Mouse (Mus musculus): ENCODE data around the gene Pak1.
A peak's percentile ranks its signal among the peaks of the same experiment; 100 is the strongest.

The Pak1 gene

GRCm38 (mm10) chr7:97788190-97788668 is at the start of gene Pak1:
Gene Pak1 (plus strand): TSS chr7:97788541.
- peak; percentile 82 for DNase-seq (ENCODE audit: low read depth)

- no peak for DNase-seq (ENCODE audit: low read depth)
These were observed 47.4 kb upstream of the Pak1 start for GRCm38 (mm10) chr7:97740948-97741347.

GRCm38 (mm10) chr7:97741756-97742291 is 46.5 kb upstream of the Pak1 start:
- DNase-seq (ENCODE audit: low read depth), result no peak

- DNase-seq (ENCODE audit: low read depth), result peak; percentile 85
These were observed 43.0 kb upstream of the Pak1 start for GRCm38 (mm10) chr7:97745299-97745698.

GRCm38 (mm10) chr7:97747176-97747707 is 41.1 kb upstream of the Pak1 start:
- DNase-seq (ENCODE audit: low read depth), result no peak

- DNase-seq (ENCODE audit: low read depth), result peak; percentile 85
These were observed 40.4 kb upstream of the Pak1 start for GRCm38 (mm10) chr7:97747787-97748497.

- DNase-seq (ENCODE audit: low read depth), result peak; percentile 77
These were observed 39.7 kb upstream of the Pak1 start for GRCm38 (mm10) chr7:97748527-97749206.

GRCm38 (mm10) chr7:97749207-97750190 is 38.8 kb upstream of the Pak1 start:
- peak; percentile 82 for DNase-seq (ENCODE audit: low read depth)

- DNase-seq (ENCODE audit: low read depth), result no peak
These were observed 31.1 kb upstream of the Pak1 start for GRCm38 (mm10) chr7:97756967-97757881.

- no peak for DNase-seq (ENCODE audit: low read depth)
These were observed 23.8 kb upstream of the Pak1 start for GRCm38 (mm10) chr7:97764591-97764990.

- DNase-seq (ENCODE audit: low read depth), result no peak
These were observed 23.0 kb upstream of the Pak1 start for GRCm38 (mm10) chr7:97765181-97765962.

GRCm38 (mm10) chr7:97765963-97766347 is 22.4 kb upstream of the Pak1 start:
- no peak for DNase-seq (ENCODE audit: low read depth)

- DNase-seq (ENCODE audit: low read depth), result no peak
These were observed 21.8 kb upstream of the Pak1 start for GRCm38 (mm10) chr7:97766406-97767166.

- DNase-seq (ENCODE audit: low read depth), result no peak
These were observed 20.5 kb upstream of the Pak1 start for GRCm38 (mm10) chr7:97767841-97768240.

- DNase-seq (ENCODE audit: low read depth), result no peak
These were observed 19.3 kb upstream of the Pak1 start for GRCm38 (mm10) chr7:97769020-97769419.

- DNase-seq (ENCODE audit: low read depth), result no peak
These were observed 17.3 kb upstream of the Pak1 start for GRCm38 (mm10) chr7:97770841-97771620.

- DNase-seq (ENCODE audit: low read depth), result no peak
These were observed 13.0 kb upstream of the Pak1 start for GRCm38 (mm10) chr7:97775380-97775779.

- DNase-seq (ENCODE audit: low read depth), result no peak
These were observed 12.4 kb upstream of the Pak1 start for GRCm38 (mm10) chr7:97775923-97776322.

Data from naive thymus-derived CD4-positive, alpha-beta T cell, adult 2 months (primary cell).